Mouse (Mus musculus): ENCODE measurements around the gene Hoxc11.

- TF ChIP-seq CTCF (IDR thresholded peaks at IDR 0.05; ENCODE audit: borderline replicate concordance, insufficient read depth, low read length): no peak
- no peak for TF ChIP-seq POLR2A (IDR thresholded peaks at IDR 0.05; ENCODE audit: low read depth, low read length)
These were observed 26.1 kb downstream of the Hoxc11 start for GRCm38 (mm10) chr15:102980352-102980751.

Data from embryonic fibroblast, embryonic 13.5 days (primary cell).